Mouse (Mus musculus): ENCODE data around the gene Fndc3b. TPM values are rescaled to one million over a fixed set of nuclear protein-coding genes. Genes with fewer than 3 reads are reported as not detected.

The Fndc3b gene
- polyA plus RNA-seq, 1 experiment from 2014 or later = 9.7 TPM

DNA sequence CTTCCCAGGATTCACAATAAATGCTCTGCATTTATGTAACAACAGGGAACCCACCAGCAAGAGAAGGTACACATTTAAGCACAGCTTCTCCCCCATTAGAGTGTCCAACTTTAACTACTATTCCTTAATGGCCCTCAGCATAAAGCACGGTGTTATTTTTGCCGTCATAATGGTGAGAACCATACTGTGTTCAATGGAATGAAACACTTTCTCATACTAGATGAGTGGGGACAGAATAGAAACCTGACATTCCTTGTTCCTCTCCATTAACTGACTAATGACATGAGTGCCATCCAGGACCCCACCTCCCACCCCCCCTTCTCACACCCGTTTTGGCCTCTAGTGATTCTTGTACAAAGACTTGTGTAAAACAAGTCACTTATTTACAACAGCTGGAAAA is 156.8 kb downstream of the Fndc3b start:
- Histone ChIP-seq H3K27me3 (replicated peaks) (no peaks in the 10 kb centered on the region), H3K4me3 (no peak overlapping the region), H3K4me1 (no peaks in the 10 kb centered on the region), H3K36me3 (peaks cover 9% of the 10 kb centered on the region), H3K27ac (no peak overlapping the region), H3K9ac (no peak overlapping the region), H3K4me2 (no peak overlapping the region), H3K9me3 (replicated peaks) (no peaks in the 10 kb centered on the region)
- 68% methylated on average over 3 of the region's 3 CpGs for WGBS (ENCODE audit: insufficient replicate concordance)
- no peak for ATAC-seq

GRCm38 (mm10) chr3:27553781-27554180 is 157.3 kb downstream of the Fndc3b start:
- no peak overlapping the region for H3K4me2 ChIP-seq
- WGBS (ENCODE audit: insufficient replicate concordance) = 79% methylated on average over 3 of the region's 3 CpGs
- no peak overlapping the region for H3K4me3 ChIP-seq
- peaks cover 9% of the 10 kb centered on the region for H3K36me3 ChIP-seq
- no peak overlapping the region for H3K27ac ChIP-seq
- no peak for ATAC-seq
- no peaks in the 10 kb centered on the region for H3K27me3 ChIP-seq (replicated peaks)
- no peak overlapping the region for H3K9ac ChIP-seq
- H3K9me3 ChIP-seq (replicated peaks) = no peaks in the 10 kb centered on the region
- no peaks in the 10 kb centered on the region for H3K4me1 ChIP-seq

- Histone ChIP-seq H3K9ac (no peak overlapping the region), H3K36me3 (peaks cover 9% of the 10 kb centered on the region), H3K4me3 (no peak overlapping the region), H3K27ac (no peak overlapping the region), H3K9me3 (replicated peaks) (no peaks in the 10 kb centered on the region), H3K4me1 (no peaks in the 10 kb centered on the region), H3K4me2 (no peak overlapping the region), H3K27me3 (replicated peaks) (no peaks in the 10 kb centered on the region)
- WGBS (ENCODE audit: insufficient replicate concordance) = 80% methylated on average over 3 of the region's 3 CpGs
- no peak for ATAC-seq
These were observed 160.1 kb downstream of the Fndc3b start for GRCm38 (mm10) chr3:27551005-27551404.

DNA sequence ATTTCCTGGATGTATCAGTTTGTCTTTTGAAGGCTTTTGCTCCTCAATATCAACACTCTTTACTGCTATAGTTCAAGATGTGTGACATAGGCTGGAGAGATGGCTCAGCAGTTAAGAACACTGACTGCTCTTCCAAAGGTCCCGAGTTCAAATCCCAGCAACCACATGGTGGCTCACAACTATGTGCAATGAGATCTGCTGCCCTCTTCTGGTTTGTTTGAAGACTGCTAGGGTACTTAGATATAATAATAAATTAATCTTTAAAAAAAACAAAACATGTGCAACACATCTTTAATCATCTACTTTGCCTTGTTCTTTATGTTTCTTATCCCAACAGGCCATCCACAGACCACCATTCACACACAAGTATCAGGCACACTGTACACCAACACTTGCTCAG is 160.7 kb downstream of the Fndc3b start:
- WGBS (ENCODE audit: insufficient replicate concordance) = 67% methylated on average over 1 of the region's 1 CpGs
- ATAC-seq = no peak
- Histone ChIP-seq H3K27me3 (replicated peaks) (no peaks in the 10 kb centered on the region), H3K4me2 (no peak overlapping the region), H3K4me3 (no peak overlapping the region), H3K9ac (no peak overlapping the region), H3K9me3 (replicated peaks) (no peaks in the 10 kb centered on the region), H3K27ac (no peak overlapping the region), H3K36me3 (peaks cover 4% of the 10 kb centered on the region), H3K4me1 (no peaks in the 10 kb centered on the region)

GRCm38 (mm10) chr3:27545651-27546050 is 165.5 kb downstream of the Fndc3b start:
- no peaks in the 10 kb centered on the region for H3K9me3 ChIP-seq (replicated peaks)
- no peaks in the 10 kb centered on the region for H3K27me3 ChIP-seq (replicated peaks)
- 82% methylated on average over 3 of the region's 3 CpGs for WGBS (ENCODE audit: insufficient replicate concordance)
- H3K27ac ChIP-seq = no peak overlapping the region
- H3K9ac ChIP-seq = no peak overlapping the region
- peaks cover 8% of the 10 kb centered on the region for H3K36me3 ChIP-seq
- no peak overlapping the region for H3K4me3 ChIP-seq
- H3K4me2 ChIP-seq = no peak overlapping the region
- ATAC-seq = no peak
- no peaks in the 10 kb centered on the region for H3K4me1 ChIP-seq

DNA sequence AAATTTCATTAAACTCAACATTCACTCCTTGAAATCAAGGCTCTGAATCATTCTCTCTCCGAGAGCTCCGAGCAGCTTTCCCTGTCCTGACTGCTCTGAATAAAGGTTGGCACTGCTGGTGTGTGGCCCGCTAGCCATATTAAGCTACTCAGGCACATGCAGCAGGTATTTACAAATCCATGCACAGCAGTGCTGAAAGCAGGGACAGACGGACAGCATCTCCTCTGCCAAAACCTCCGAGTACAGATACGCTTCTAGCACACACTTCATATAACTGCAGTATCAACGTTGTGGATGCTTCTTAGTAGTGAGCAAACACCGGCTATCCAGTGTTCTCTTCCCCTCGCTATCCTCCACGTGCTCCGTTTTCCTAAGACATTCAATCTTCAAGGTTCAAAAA is 167.0 kb downstream of the Fndc3b start:
- no peak for ATAC-seq
- WGBS (ENCODE audit: insufficient replicate concordance) = 84% methylated on average over 11 of the region's 11 CpGs
- H3K9ac ChIP-seq = no peak overlapping the region

GRCm38 (mm10) chr3:27541841-27542240 is 169.3 kb downstream of the Fndc3b start:
- H3K27me3 ChIP-seq (replicated peaks) = no peaks in the 10 kb centered on the region
- ATAC-seq = no peak
- WGBS (ENCODE audit: insufficient replicate concordance) = 80% methylated on average over 12 of the region's 12 CpGs
- no peaks in the 10 kb centered on the region for H3K4me1 ChIP-seq
- H3K9ac ChIP-seq = no peak overlapping the region
- H3K4me3 ChIP-seq = no peak overlapping the region
- no peak overlapping the region for H3K4me2 ChIP-seq
- H3K36me3 ChIP-seq = peaks cover 14% of the 10 kb centered on the region
- H3K27ac ChIP-seq = no peak overlapping the region
- no peaks in the 10 kb centered on the region for H3K9me3 ChIP-seq (replicated peaks)

More for the DNA sequence above, 167.0 kb downstream of the Fndc3b start:
- H3K36me3 ChIP-seq = peaks cover 8% of the 10 kb centered on the region
- H3K4me2 ChIP-seq = no peak overlapping the region
- H3K9me3 ChIP-seq (replicated peaks) = no peaks in the 10 kb centered on the region
- H3K4me3 ChIP-seq = no peak overlapping the region
- H3K27me3 ChIP-seq (replicated peaks) = no peaks in the 10 kb centered on the region
- H3K27ac ChIP-seq = no peak overlapping the region
- no peaks in the 10 kb centered on the region for H3K4me1 ChIP-seq

GRCm38 (mm10) chr3:27541181-27541580 is 169.9 kb downstream of the Fndc3b start:
- WGBS (ENCODE audit: insufficient replicate concordance) = 73% methylated on average over 2 of the region's 3 CpGs
- Histone ChIP-seq H3K4me2 (no peak overlapping the region), H3K4me3 (no peak overlapping the region), H3K9me3 (replicated peaks) (no peaks in the 10 kb centered on the region), H3K4me1 (no peaks in the 10 kb centered on the region), H3K27me3 (replicated peaks) (no peaks in the 10 kb centered on the region), H3K36me3 (peaks cover 18% of the 10 kb centered on the region), H3K27ac (no peak overlapping the region), H3K9ac (no peak overlapping the region)
- ATAC-seq = no peak

DNA sequence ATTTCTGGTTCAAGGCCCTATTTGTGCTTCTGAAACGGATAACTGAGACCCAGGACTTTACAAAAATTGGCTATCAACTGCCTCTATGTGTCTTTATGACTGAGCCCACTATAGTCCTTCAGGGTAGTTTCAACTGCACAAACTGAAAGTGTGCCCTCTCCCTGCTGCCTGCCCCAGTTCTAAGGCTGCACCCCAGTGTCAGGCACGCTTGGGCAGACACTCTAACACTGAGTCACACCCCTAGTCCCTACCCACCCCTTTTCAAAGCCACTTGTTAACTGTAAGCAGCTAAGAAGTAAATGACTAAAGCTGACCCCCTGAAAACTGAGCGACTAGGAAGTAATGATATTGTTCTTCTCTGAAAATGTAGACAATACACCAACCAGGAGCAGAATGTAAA is 176.9 kb downstream of the Fndc3b start:
- H3K27ac ChIP-seq = no peak overlapping the region
- ATAC-seq = no peak
- no peaks in the 10 kb centered on the region for H3K27me3 ChIP-seq (replicated peaks)
- H3K4me2 ChIP-seq = no peak overlapping the region
- no peaks in the 10 kb centered on the region for H3K9me3 ChIP-seq (replicated peaks)
- H3K4me1 ChIP-seq = no peaks in the 10 kb centered on the region
- no peak overlapping the region for H3K4me3 ChIP-seq
- H3K9ac ChIP-seq = no peak overlapping the region
- 61% methylated on average over 3 of the region's 3 CpGs for WGBS (ENCODE audit: insufficient replicate concordance)
- peaks cover 19% of the 10 kb centered on the region for H3K36me3 ChIP-seq

GRCm38 (mm10) chr3:27533721-27534120 is 177.4 kb downstream of the Fndc3b start:
- no peaks in the 10 kb centered on the region for H3K4me1 ChIP-seq
- no peak overlapping the region for H3K9ac ChIP-seq
- H3K27ac ChIP-seq = no peak overlapping the region
- no peak overlapping the region for H3K4me2 ChIP-seq
- H3K9me3 ChIP-seq (replicated peaks) = no peaks in the 10 kb centered on the region
- H3K4me3 ChIP-seq = no peak overlapping the region
- peaks cover 19% of the 10 kb centered on the region for H3K36me3 ChIP-seq
- 70% methylated on average over 4 of the region's 4 CpGs for WGBS (ENCODE audit: insufficient replicate concordance)
- ATAC-seq = no peak
- H3K27me3 ChIP-seq (replicated peaks) = no peaks in the 10 kb centered on the region

- H3K27me3 ChIP-seq (replicated peaks) = no peaks in the 10 kb centered on the region
- no peak overlapping the region for H3K27ac ChIP-seq
- no peaks in the 10 kb centered on the region for H3K9me3 ChIP-seq (replicated peaks)
- no peak overlapping the region for H3K4me3 ChIP-seq
- no peak for ATAC-seq
- no peaks in the 10 kb centered on the region for H3K4me1 ChIP-seq
- H3K9ac ChIP-seq = no peak overlapping the region
- WGBS (ENCODE audit: insufficient replicate concordance) = 55% methylated on average over 4 of the region's 4 CpGs
- H3K4me2 ChIP-seq = no peak overlapping the region
- H3K36me3 ChIP-seq = peaks cover 14% of the 10 kb centered on the region
These were observed 179.1 kb downstream of the Fndc3b start for GRCm38 (mm10) chr3:27531993-27532392.

DNA sequence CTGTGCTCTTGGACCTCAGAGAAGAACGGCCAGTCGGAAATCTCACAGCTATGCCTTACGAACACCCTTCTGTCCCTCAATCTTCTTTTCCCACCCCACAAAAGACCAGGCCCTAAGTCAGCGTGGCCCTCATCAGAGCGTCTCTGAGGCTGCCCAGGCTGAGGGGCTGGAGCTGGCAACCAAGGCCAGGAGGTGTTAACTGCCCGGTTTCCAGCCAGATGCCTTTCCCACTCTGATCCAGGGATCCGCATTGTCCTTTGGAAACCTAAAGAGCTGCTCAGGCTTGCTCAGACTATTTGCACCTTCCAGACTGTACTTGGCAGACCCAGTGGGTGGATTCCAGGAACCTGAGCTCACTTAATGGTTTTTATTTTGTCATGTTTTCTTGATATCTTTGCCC is 180.7 kb downstream of the Fndc3b start:
- Histone ChIP-seq H3K27ac (no peak overlapping the region), H3K36me3 (peaks cover 5% of the 10 kb centered on the region; the same call in 1 of the 2 replicates), H3K9ac (no peak overlapping the region), H3K27me3 (replicated peaks) (no peaks in the 10 kb centered on the region), H3K4me3 (no peak overlapping the region), H3K9me3 (replicated peaks) (no peaks in the 10 kb centered on the region), H3K4me2 (no peak overlapping the region), H3K4me1 (no peaks in the 10 kb centered on the region)
- no peak for ATAC-seq
- 74% methylated on average over 7 of the region's 7 CpGs for WGBS (ENCODE audit: insufficient replicate concordance)

GRCm38 (mm10) chr3:27529221-27530051 is 181.7 kb downstream of the Fndc3b start:
- Histone ChIP-seq H3K36me3 (peaks cover 5% of the 10 kb centered on the region; the same call in 1 of the 2 replicates), H3K4me1 (no peaks in the 10 kb centered on the region), H3K27me3 (replicated peaks) (no peaks in the 10 kb centered on the region), H3K27ac (no peak overlapping the region), H3K4me2 (no peak overlapping the region), H3K9me3 (replicated peaks) (no peaks in the 10 kb centered on the region), H3K9ac (no peak overlapping the region), H3K4me3 (no peak overlapping the region)
- ATAC-seq = no peak
- 72% methylated on average over 14 of the region's 14 CpGs for WGBS (ENCODE audit: insufficient replicate concordance)

Measured in liver, embryonic 12.5 days (tissue).